Mouse (Mus musculus) lung, adult 2 months (tissue): ENCODE measurements around the gene Lrrc8c.

Experiments
- CTCF ChIP-seq: fragments of 200-500 bp; IDR thresholded peaks from 2 replicates; pipeline ENCODE4 v1.5.1; 2011; ENCODE audit warnings: mild to moderate bottlenecking, low read length, control low read depth; ENCODE audit not compliant: insufficient read depth
- POLR2A ChIP-seq: fragments of 200-500 bp; IDR thresholded peaks from 2 replicates; pipeline ENCODE4 v1.6.1; 2011; ENCODE audit warnings: low read depth, mild to moderate bottlenecking, control low read depth, low read length, borderline replicate concordance; ENCODE audit errors: extremely low read depth

DNA sequence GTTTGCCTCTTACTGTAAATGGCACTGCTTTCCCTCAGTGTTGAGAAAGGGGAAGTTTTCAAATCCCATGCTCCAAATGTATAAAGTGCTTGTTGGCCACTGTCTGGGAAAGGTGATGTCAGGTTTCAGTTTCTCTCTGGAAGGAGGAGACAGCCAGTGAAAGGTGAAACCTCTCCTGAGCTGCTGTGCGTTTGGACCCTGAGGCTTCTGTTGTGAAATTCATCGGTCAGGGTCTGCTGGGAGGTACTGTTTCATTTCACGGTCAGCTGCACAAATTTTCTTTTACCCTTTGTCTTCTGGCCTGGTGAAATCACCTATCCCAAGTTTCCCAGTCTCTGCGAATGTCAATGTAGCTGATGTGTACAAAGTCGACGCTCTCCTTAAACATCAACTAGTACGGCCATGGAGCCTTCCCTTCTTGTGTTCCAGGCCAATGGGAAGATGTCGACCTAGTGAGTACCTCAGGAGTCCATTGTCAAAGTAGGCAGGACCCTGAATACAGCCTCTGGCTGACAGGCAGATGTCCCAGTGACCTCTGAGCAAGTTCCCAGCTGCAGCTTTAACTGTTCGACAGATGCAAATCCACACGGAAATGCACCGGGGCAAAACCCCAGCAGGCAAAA is 18.0 kb downstream of the Lrrc8c start:
- TF ChIP-seq POLR2A (no peak), CTCF (no peak)
